Mouse (Mus musculus) cerebellum, adult 11 months (tissue): ENCODE measurements at regions not wholly inside any gene's neighbourhood (a gene's known extent, or its start where the extent isn't known, plus 50 kb on each side); places are given as distances from the start of the nearest gene placed in this dataset.

ENCODE experiments used
- DNase-seq: peaks from one replicate; pipeline ENCODE4 v3.0.0; 2022

DNA sequence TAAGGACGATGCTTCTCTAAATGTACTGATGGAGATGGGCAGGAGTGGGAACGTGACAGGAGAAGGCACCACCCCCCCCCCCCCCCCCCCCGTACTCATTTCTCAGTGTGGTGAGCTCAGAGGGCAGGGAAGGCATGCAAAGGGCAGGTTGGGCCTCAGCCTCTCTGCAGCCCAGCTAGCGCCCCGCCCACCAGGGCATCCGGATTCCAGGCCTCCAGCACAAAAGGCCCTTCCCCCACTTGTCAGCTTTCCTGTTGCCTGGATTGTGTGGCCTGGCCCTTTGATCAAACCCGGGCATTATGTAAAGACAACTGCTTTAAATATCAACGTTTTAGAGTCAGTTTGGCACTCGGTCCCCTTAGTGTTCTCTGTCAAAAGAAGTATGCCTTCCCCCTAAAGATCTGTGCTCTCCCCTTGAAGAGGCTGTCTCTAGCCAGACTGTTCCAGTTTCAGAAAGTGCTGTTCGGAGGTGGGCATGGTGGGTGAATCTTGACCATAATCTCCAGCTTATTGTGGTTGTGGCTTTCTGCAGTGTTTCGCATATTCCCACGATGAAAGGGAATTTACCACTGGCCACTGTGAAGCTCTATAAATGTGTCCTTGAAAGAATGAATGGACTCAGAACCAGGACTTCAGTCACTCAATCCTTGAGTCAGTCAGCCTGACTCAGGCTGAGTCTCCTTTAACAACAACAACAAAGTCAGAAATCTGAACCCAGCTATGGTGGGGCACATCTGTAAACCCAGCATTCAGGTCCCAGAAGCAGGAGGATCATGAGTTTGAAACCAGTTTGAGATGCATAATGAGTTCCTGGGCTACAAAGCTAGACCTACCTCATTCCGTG is 192.4 kb upstream of the Klf3 start:
- no peak for DNase-seq

DNA sequence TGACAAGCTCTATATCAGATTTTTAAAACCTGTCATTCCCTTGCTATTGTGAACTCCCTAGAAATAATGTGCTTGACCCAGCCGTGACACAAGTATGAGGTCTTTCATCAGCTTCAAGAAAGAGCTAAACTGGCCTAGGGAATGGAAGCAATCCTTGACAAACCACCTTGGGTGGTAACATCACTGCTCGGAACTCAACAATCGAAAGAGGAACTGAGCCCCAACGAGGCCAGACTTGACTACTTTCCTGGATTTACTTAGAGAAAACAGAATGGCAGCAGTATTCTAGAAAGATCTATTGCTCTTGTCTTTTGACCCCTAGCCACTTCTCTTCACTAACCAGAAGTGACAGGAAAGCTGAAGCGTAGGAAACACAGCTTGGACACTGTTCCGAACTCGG is 191.2 kb upstream of the Klf3 start:
- DNase-seq = no peak

DNA sequence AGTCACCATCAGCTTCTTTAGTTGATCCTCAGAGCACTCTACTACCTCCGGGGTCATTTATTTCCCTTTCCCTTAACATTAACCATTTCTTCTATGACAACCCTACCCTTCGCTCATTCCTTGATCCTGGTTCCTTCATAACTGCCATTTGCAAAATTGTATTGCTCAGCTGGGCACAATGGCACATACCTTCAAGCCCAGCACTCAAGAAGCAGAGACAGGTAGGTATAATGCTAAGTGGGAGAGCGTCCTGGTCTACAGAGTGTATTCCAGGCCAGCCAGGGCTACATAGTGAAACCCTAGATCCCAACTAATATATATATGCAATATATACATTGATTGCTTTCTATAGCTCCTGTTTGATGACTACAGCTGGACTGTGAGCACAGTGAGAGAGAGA is 189.5 kb upstream of the Klf3 start:
- DNase-seq = no peak

DNA sequence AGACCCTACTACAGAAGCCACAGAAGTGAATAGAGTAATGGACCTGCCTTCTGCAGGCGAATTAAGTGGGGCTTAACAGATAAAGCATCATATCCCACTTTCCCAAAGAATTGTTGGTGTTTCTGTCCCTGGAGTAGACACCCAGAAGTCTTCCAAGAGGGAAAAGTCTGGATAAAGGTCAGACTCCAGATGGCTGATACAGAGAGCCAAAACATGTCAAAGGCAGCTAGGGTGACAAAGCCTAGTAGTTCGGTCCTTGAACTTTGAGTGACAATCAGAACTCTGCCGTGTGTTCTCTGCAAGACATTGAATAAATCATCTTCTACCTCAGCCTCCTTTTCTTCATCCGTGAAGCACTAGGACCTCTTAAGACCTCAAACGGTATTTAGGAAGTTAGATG is 185.1 kb upstream of the Klf3 start:
- no peak for DNase-seq

DNA sequence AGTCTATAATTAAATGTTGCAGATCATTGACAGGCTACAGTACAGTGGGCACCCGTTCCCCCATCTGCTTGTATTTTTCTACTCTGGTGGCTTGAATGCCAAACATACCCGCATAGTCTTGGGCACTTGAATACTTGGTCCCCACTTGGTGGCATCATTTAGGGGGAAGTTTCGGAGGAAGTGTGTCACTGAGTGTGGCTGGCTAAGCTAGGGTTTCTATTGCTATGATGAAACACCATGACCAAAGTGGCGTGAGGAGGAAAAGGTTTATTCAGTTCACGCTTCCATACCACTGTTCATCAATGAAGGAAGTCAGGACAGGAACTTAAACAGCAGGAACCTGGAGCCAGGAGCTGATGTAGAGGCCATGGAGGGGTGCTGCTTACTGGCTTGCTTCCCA is 183.4 kb upstream of the Klf3 start:
- no peak for DNase-seq

DNA sequence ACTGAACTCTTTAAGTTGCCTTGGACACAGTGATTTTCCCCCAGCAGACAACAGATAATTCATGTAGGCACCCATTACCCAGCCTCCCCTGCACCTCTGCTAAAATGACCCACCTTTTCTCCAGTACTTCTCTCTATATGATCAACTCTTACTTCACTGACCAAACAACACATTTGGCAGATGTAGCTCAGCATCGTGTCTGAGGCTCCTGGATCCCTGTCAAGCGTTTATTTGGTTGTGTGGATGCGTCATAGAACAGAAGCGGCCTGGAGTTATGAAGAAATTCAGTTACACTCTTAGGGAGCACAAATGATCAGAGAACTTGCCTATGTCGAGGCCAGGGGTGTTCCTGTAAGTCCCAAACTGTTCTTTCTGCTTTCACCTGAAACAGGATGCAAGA is 182.5 kb upstream of the Klf3 start:
- no peak for DNase-seq

DNA sequence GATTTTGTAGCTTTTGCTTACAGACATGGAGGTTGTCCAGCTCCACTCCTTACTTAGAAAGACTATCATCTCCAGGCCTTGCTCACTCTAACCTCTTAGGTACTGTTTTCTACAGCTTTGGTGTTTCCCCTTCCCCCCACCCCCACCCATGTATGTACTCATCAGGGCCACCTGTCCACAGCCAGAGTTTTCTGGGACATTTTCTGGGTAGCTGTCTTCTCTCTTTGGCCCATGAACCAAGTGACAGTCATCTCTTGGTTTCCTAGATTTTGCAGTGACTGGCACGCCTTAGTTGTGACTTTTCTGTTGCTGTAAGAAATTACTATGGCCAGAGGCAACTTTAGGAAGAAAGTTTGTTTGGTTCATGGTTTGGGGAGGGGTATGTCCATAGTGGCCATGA is 181.8 kb upstream of the Klf3 start:
- no peak for DNase-seq

DNA sequence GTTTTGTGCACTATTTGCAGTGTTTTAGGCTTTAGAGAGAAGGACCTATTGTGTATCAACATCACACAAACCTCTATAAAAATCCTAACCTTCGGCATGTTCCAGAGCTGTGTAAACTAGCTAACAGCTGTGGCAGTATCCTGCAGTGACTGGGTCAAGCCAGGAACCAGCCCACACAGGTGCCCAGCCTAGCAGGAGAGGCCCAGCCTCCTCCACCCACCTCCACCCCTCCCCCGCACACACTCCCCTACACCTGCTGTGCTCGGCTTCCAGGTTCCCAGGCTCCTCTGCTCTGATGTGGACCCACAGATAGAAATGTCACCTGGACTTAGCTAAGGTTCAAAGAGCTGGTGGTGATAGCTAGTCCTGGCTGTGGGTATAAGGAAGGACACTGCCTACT is 179.5 kb upstream of the Klf3 start:
- no peak for DNase-seq

DNA sequence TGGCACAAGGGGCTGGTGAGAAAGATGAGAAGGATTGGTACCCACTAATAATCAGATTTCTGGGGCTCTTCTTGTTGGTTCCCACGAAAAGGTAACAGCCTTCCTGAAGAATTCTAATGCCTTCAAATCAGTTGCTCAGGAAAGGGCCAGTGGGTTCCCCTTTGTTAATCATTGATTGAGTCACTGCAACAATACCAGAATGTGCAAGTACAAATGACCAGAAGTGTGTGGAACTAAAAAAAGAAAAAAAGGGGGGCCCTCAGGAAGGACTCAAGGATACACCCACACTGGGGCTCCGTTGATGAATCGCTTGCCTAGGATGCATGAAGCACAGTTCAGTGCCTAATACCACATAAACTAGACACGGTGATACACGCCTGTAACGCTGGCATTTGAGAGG is 179.0 kb upstream of the Klf3 start:
- no peak for DNase-seq

DNA sequence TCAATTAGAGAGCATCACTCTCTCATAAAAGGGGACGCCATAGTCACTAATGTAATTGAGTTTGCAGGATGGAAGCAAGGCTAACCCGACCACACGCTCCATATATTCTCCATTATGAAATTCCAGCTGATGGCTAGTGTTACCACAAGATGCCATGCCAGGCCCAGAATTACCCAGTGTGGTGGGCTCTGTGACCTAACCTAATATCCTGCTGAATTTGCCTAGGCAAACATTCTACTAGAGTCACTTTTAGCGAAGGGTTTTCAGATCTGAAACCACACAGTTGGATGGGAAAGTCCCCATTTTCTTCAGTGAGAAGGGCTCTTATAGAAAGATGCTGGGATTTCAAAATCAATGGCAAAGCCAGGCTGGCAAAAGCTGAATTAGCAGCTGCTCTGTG is 177.8 kb upstream of the Klf3 start:
- no peak for DNase-seq

DNA sequence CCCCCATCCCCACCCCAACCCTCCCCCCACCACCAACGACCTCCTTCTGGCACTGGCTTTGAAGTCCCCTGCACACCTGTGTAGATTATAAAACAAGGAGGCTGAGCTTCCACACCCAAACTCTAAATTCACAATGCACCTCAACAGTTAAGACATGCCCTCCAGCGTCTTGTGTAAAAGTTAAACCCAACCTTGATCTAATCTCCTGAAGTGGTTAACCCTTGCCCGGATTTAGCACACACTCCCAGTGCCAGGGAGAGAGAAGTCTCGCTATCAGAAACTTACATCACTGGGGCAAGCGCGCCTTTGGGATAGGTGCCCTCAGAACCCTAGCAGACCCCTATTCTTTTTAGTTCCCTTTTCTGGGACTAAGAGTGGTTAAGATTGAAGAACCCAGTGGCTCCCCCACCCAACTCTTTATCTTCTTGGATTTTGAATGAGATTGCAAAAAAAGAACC is 177.3 kb upstream of the Klf3 start:
- no peak for DNase-seq

DNA sequence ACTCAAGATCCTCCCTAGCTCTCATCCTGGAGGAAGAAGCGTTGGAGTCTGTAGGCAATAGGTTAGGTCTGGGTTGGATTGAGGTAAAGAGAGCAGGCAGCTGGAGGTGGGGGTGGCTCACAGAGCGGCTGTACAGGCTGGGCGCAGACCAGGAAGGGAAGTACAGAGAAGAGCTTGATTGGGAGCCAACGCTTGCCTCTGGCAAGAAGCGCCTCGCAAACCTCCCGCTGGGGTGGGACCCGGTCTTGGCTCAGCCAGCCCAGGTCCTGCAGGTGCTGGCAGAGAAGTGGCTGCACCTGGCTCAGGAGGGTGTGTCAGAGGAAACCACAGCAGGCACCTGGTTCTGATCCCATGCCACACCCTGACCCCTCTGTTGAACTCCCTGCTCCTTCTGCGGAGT is 176.8 kb upstream of the Klf3 start:
- no peak for DNase-seq

DNA sequence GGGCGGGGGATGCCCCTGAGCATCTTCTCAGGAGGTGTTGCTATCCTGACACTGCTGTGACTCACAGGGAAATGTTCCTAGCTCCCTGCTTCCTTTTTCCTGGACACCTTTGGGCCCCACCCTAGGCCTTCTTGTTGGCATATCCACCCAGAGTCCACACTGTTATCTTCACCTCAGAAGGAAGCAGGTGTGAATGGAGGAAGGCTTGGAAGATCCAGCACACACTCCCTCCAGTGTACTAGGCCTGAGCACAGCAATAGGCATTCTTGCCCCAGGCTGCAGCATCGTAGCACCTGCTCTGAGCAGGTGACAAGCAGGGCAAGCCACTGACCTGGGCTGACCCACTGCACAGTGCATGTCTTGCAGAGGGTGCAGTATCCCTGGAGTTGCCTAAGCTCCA is 172.6 kb upstream of the Klf3 start:
- no peak for DNase-seq

DNA sequence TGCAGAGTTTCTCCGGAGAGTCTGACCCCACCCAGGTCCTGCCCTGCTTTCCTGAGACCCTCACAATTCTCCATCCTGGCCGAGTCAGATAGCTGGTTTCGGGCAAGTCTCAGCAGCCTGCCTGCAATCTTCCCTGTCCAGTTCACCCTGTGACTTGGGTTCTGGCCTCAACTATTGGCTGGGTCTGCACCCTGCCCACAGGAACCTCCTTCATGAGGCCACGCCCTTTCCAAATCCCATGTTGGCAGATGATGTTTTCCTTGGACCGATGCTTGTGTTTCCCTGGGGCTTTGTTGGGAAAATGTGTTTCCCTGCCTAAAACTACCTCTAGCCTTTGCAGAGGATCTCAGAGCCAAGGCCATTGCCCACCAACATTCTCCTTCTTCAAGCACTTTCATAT is 171.0 kb upstream of the Klf3 start:
- no peak for DNase-seq

DNA sequence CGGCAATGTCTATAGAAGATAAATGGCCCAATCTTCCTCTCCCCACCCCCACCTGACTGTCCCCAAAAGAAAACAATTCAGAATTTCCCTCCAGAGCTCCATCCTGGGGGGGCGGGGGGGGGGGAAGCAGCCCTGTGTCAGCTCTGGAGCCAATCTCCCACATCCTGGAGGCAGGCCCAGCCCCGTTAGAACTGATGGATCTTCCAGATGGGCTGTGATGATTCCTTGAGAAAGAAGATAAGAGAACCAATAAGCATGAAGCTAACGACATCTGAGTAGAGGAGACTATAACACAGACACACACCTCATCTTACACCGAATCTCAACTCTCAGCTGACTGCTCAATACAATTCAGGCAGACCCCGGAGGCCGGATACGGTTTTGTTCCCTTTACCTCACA is 169.2 kb upstream of the Klf3 start:
- DNase-seq = no peak

DNA sequence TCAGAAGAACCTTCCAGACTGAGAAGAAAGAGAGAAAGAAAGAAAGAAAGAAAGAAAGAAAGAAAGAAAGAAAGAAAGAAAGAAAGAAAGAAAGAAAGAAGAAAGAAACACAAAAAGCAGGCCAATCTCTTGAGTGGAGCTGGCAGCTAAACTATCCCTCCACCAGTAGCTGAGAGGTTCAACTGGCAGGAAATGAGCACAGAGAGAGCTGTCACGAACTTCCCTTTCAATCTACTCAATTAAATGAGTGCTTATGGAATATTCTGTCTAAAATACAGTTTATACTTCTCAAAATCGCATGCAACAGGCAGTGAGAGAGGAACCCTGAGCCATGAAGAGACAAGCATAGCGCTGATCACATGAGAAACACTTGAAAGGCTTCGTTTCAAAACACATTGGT is 168.5 kb upstream of the Klf3 start:
- no peak for DNase-seq

DNA sequence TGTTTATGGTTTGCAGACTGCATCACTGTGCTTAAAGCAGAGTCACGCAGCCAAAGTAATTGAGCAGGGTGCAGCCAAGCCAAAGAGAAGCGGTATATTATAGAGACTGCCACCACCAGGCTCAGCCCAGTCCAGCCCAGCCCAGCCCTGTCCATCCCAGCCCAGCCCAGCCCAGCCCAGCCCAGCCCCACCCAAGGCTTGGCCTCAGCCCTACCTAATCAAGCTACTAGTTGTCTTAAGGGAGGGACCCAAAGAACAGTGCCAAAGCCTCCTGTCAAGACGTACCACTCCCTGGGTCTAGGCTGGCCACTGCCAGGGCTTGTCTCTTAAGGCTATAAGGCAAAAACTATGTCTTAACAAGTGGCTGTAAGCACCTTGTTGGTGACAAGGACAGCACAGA is 166.9 kb upstream of the Klf3 start:
- DNase-seq = no peak

DNA sequence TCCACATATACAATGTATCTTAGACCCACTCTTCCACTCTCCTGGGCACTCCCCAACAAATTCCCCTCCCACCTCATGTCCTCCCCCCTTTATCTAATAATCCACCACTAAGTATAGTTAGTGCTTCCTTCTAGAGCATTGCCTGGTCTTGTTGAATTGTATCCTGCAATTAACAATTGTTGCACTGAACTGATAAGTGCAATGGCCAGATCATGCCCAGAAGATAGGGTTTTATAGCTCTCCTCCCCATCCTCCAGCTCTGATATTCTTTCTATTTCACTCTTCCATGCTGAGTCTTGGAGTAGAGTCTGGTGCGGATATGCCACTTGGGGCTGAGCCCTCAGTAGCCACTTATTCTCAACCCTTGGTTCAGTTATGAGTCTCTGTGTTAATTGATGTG is 159.6 kb upstream of the Klf3 start:
- no peak for DNase-seq

DNA sequence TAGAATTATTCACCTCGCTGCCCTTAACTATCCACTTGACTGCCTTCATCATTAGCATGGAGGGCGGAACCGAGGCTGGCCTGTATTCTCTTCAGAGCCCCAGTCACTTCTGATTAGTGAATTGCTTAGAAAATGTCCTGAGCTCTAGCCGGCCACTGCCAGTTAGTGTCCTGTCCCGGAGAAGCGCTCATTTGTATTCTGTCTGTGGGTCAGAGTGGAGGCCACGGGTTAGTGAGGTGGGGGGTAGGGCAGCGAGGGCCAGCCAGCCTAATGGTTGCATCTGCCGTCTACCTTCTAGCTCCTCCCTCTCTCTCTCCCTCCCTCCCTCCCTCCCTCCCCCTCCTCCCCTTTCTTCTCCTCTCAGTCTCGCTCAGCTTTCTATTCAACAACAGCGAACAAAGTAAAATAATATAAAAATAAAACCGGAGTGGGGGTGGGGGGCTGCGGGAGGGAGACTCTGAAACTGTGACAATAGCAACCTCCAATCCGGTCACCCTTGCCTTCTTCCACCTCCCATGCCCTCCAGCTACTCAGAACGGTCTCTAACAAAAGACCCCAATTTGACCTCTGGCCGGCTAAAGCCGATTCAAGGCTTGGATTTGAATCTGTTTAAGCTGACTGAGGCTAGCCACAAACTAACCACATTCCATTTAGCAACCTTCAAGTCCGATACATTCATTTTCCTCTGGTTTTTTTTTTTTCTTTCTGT is 155.6 kb upstream of the Klf3 start:
- DNase-seq = peak; percentile 3

DNA sequence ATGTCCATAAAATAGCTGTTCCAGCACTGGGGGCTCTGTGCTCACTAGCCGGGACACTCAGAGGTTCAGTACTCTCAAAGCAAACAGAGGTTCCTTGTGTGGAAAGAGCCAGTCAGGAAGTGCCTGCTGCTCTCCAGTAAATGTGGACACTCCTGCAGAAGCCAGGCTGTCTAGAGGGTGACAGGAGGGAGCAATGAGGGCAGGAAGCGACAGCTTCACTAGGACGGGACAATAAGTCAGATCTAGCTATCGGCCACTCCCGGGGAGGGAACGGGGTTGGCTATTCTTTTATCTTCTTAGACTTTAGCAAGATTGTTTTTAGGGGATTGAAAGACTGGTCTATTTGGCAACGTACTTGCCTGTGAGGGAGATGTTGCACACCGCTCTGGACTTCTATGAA is 154.7 kb upstream of the Klf3 start:
- DNase-seq = no peak

DNA sequence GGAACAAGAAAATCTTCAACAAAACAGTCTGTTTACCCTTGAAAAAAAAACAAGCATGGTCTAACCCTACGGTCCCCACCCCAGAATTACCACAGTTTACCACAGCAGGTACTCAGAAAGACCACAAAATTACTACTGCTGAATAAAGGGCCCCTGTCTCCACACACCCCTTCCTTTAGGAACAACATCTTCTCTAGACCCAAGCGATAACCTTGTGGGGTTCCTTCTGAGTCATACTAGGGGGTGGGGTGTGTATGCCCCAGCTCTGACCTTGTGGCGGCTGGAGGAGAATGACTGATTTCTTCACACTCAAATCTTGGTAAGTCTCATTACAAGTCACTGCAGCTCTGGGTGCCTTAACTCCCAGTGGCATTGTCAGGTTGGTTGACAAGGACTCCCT is 151.8 kb upstream of the Klf3 start:
- no peak for DNase-seq

DNA sequence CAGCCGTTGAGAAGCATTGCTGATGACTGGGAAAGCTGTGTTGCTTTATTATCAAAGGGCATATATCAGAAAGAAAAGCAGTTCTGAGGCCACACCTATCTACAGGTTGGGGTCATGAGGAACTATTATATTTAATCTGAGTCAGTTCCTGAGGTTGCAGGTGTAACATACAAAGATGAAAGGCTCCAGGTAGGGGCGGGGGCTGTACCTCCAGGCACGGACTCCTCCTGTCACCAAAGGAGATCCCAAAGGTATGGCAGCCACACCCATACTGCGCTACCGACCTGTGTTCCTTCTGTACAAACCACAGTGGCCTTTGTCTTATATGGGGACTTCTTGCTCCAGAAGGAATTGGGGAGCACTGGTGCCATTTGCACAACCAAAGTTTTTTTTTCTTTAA is 149.4 kb upstream of the Klf3 start:
- DNase-seq = no peak

DNA sequence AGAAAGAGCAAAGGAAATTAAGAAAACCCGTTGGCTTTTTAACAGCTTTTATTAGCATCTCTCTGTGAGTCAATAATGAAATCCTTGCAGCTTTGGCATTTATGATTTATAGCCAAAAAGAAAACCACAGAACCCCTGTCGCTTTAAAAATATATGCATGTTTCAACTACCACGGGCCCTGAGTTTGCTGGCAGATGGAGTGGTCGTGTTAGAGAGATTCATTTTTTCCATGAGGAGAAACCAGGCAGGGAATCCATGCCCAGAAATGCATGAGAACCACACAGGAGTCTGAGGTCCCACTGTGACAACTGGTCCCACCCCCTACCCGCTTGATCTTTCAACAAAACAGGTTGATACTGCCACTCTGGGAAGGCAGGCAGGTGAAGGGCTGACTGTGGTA is 147.9 kb upstream of the Klf3 start:
- no peak for DNase-seq

DNA sequence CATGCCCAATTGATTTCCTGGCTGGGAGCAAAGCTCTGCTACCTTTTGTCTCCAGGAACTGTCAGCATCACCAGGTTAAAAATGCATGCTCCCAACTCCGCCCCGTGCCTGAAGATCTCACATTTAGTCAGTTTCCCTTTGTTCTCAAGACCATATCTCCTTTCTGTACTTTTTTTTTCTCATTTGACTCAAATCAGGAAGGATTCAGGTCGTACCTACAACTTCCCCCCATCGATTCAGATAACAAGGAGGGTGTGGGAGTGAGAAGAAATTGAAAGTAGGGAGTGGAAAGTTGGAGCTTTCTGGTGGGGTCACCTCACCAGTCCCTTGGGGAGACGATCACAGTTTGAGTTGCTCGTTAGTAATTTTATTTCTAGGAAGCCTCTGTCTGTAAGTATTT is 141.2 kb upstream of the Klf3 start:
- DNase-seq = no peak

DNA sequence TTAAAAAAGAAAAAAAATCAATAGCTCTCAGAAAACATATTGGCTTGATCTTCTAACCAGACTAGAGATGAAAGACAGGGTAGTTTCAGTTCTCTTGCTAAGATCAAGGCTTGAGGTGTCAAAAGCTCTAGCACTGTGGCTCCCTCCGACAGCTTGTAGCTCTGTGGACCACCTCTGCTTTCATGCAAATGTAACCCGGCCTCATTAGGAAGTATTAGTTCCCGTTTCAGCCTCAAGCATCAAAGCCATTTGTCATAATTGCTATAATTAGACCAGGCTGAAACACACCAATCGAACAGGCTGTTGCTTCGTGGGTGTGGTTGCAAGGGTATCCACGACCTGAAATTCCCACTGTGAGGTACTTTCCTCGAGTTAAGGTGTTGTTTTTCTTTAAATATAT is 140.7 kb upstream of the Klf3 start:
- no peak for DNase-seq
